Mouse (Mus musculus) intestine, embryonic 16.5 days (tissue): ENCODE results near the gene Rem2. TPM values are rescaled to one million over a fixed set of nuclear protein-coding genes. Genes with fewer than 3 reads are reported as not detected.

Experiments
- polyA plus RNA-seq: library from polyadenylated mRNA; unstranded; fragments of >200 nt; fragmentation: Nextera tagmentation; extraction: Ambion mirVana; gene quantifications from 2 replicates; pipeline ENCODE4 v1.2.1, GENCODE M21; 2015

The Rem2 gene
- polyA plus RNA-seq, 1 experiment from 2014 or later = 1.2 TPM

Other genes with a start within 250 kb of the Rem2 start
- 489 and 514 TPM in 2 replicates for gene Dad1, start 222.0 kb upstream of the Rem2 start, polyA plus RNA-seq
- 47.4 and 47.8 TPM in 2 replicates for gene Abhd4, start 221.9 kb upstream of the Rem2 start, polyA plus RNA-seq
- not detected in 2 replicates for gene Olfr49, start 191.2 kb upstream of the Rem2 start, polyA plus RNA-seq
- 42.9 and 48.6 TPM in 2 replicates for gene Oxa1l, start 115.3 kb upstream of the Rem2 start, polyA plus RNA-seq
- 93.8 and 111 TPM in 2 replicates for gene Slc7a7, start 58.3 kb upstream of the Rem2 start, polyA plus RNA-seq
- 249 and 267 TPM in 2 replicates for gene Mrpl52, start 49.2 kb upstream of the Rem2 start, polyA plus RNA-seq
- gene Mmp14, start 44.5 kb upstream of the Rem2 start, polyA plus RNA-seq = 89.7 and 90.7 TPM in 2 replicates
- 53.4 and 65.3 TPM in 2 replicates for gene Lrp10, start 12.0 kb upstream of the Rem2 start, polyA plus RNA-seq
- gene Prmt5, start 41.4 kb downstream of the Rem2 start, polyA plus RNA-seq = 67.2 and 71.8 TPM in 2 replicates
- gene Haus4, start 78.5 kb downstream of the Rem2 start, polyA plus RNA-seq = 46.9 and 56.0 TPM in 2 replicates
- gene Ajuba, start 101.5 kb downstream of the Rem2 start, polyA plus RNA-seq = 12.9 and 13.1 TPM in 2 replicates
- gene 4931414P19Rik, start 129.9 kb downstream of the Rem2 start, polyA plus RNA-seq = 6.0 and 7.8 TPM in 2 replicates
- 358 and 395 TPM in 2 replicates for gene Psmb5, start 141.9 kb downstream of the Rem2 start, polyA plus RNA-seq
- not detected in 2 replicates for gene Psmb11, start 145.3 kb downstream of the Rem2 start, polyA plus RNA-seq
- gene Gm17606, start 164.9 kb downstream of the Rem2 start, polyA plus RNA-seq = not detected in 2 replicates
- gene Cdh24, start 165.3 kb downstream of the Rem2 start, polyA plus RNA-seq = 1.5 and 1.7 TPM in 2 replicates
- gene 1700123O20Rik, start 210.1 kb downstream of the Rem2 start, polyA plus RNA-seq = 82.0 and 90.2 TPM in 2 replicates
- 78.7 and 82.6 TPM in 2 replicates for gene Acin1, start 210.8 kb downstream of the Rem2 start, polyA plus RNA-seq
- 0.07 and 0.15 TPM in 2 replicates for gene Gm29776, start 222.7 kb downstream of the Rem2 start, polyA plus RNA-seq
- gene Cebpe, start 236.1 kb downstream of the Rem2 start, polyA plus RNA-seq = 0.28 TPM in 1 of 2 replicates, not detected in the other